Mouse (Mus musculus) forebrain, embryonic 10.5 days (tissue): ENCODE data around the gene Lgi1. TPM values are rescaled to one million over a fixed set of nuclear protein-coding genes. Genes with fewer than 3 reads are reported as not detected.
A peak's percentile ranks its signal among the peaks of the same experiment; 100 is the strongest.

Source experiments
- DNase-seq: peaks from one replicate; pipeline ENCODE4 v3.0.0-alpha.2; 2017; ENCODE audit warnings: low spot score; ENCODE audit errors: extremely low spot score
- H3K27ac ChIP-seq: fragments of 300-500 bp; sonication (generic); 2 replicates; pipeline ENCODE4 v1.5.1; 2016; ENCODE audit warnings: mild to moderate bottlenecking
- H3K27me3 ChIP-seq: fragments of 300-500 bp; sonication (generic); 2 replicates; pipeline ENCODE4 v1.6.1; 2016; ENCODE audit warnings: mild to moderate bottlenecking; ENCODE audit not compliant: poor library complexity, severe bottlenecking
- H3K36me3 ChIP-seq: fragments of 300-500 bp; sonication (generic); replicated peaks from 2 replicates; pipeline ENCODE4 v1.6.1; 2016; ENCODE audit warnings: mild to moderate bottlenecking, moderate library complexity
- H3K4me1 ChIP-seq: fragments of 300-500 bp; sonication (generic); 2 replicates; pipeline ENCODE4 v1.6.1; 2016
- H3K4me3 ChIP-seq: fragments of 300-500 bp; sonication (generic); 2 replicates; pipeline ENCODE4 v1.5.1; 2016; ENCODE audit warnings: mild to moderate bottlenecking, moderate library complexity
- H3K9me3 ChIP-seq: fragments of 300-500 bp; sonication (generic); 2 replicates; pipeline ENCODE4 v1.6.1; 2016; ENCODE audit warnings: mild to moderate bottlenecking, moderate library complexity
- WGBS: fragments of 180-500 bp; shearing (Covaris S2); methylation state at CpG from one replicate; pipeline ENCODE4 v1.1.7; 2016; 5-methylcytosine and 5-hydroxymethylcytosine counted together
- polyA plus RNA-seq: library from polyadenylated mRNA; unstranded; fragments of >200 nt; fragmentation: Nextera tagmentation; extraction: Ambion mirVana; gene quantifications from 2 replicates; pipeline ENCODE4 v1.2.1, GENCODE M21; 2016

Gene Lgi1
- polyA plus RNA-seq, 1 experiment from 2014 or later, result 0.63 TPM

DNA sequence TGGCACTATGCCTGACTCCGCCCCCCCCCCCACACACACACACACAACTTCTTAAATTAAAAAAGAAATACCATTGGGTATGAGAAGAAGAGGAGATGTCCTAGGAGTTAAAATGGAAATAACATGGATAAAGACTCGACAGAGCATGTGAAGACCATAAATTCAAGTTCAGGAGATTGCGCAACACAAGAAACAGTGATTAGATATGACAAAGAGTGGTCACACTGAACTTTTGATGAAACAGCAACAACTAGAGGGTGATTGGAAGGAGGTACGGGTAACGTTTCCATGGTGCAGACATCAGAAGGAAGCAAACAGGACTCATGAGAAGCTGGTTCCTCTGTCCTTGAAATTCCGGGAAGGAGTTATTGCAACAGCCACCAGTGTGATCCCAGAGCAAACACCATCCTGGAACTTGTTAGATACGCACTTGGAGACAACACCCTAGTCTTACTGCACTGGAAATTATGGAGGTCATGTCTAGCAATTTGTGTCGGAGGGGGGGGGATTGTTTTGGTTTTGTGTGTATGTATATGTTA, 22.0 kb upstream of the Lgi1 start:
- Histone ChIP-seq H3K9me3 (no peaks in the 10 kb centered on the region), H3K36me3 (no peaks in the 10 kb centered on the region), H3K4me3 (no peak overlapping the region), H3K4me1 (peaks cover 33% of the 10 kb centered on the region), H3K27me3 (no peaks in the 10 kb centered on the region), H3K27ac (no peak overlapping the region)
- DNase-seq, result no peak
- WGBS, result 91% methylated on average over 8 of the region's 8 CpGs

DNA sequence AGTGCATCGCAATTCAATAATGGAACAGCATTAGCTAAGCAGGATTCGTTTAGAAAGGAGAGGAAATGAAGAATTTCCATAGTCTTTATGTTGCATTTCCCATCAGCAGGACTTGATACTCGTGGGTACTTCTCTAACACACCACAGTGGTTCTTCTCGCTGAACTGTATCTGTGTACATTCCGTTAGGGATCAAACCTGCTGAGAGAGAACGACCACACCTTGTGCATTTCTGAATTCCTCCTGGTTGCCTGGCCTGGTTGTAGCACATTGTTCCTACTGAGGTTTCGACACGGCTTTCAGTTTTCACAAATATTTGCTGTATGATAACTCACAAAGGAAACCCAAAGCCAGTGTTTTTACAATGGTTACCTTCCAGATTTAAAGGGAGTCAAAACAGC, 19.6 kb upstream of the Lgi1 start:
- H3K27me3 ChIP-seq, result no peaks in the 10 kb centered on the region
- 77% methylated on average over 8 of the region's 8 CpGs for WGBS
- H3K4me3 ChIP-seq, result no peak overlapping the region
- no peaks in the 10 kb centered on the region for H3K9me3 ChIP-seq
- 0 out of 2 replicates have a peak overlapping the region, but pooled peaks have one; percentile 48 for H3K27ac ChIP-seq
- H3K4me1 ChIP-seq, result peaks cover 23% of the 10 kb centered on the region; the same call in 1 of the 2 replicates
- DNase-seq, result no peak
- no peaks in the 10 kb centered on the region for H3K36me3 ChIP-seq

DNA sequence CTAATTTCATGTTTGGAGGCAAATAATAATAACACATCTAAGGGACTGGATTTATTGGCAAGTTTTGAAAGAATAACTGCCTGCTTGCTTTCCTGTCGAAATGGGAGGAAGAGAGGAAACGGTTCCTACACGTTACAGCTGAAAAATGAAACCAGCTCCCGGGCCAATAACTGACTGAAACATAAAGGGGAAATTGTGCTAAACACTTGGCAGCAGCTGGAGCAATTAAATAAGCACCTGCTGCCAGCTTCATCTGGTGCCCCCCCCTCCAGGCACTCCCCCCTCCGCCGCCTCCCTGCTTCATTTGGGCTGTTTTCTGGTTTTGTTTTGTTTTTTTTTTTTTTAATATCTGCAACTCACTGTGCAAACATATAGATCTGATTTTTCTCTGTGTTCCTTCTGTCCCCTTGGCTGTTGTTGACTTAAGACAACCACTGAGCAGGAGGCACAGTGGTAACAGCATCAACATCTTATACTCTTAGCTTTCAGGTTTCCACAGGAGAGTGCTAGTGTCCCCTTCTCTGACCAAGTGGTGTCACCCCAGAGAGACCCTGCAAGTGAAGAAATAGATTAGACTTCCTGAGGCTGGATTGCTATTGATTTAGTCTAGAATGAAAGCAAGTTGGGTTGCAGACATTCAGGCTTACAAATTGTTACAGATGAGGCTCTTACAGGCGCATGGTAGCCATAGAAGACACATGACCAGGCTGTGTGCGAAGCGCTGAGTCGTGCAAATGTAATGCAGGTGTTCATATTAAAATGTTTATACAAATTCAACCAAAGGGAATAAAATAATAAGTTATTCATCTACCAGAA, 18.8 kb upstream of the Lgi1 start:
- 83% methylated on average over 10 of the region's 10 CpGs for WGBS
- H3K4me1 ChIP-seq, result peaks cover 23% of the 10 kb centered on the region; the same call in 1 of the 2 replicates
- no peaks in the 10 kb centered on the region for H3K27me3 ChIP-seq
- H3K27ac ChIP-seq, result 0 out of 2 replicates have a peak overlapping the region, but pooled peaks have one; percentile 31
- H3K36me3 ChIP-seq, result no peaks in the 10 kb centered on the region
- H3K9me3 ChIP-seq, result no peaks in the 10 kb centered on the region
- DNase-seq, result no peak
- no peak overlapping the region for H3K4me3 ChIP-seq

- Histone ChIP-seq H3K27ac (no peak overlapping the region), H3K27me3 (no peaks in the 10 kb centered on the region), H3K4me1 (peaks cover 23% of the 10 kb centered on the region; the same call in 1 of the 2 replicates), H3K4me3 (no peak overlapping the region), H3K9me3 (no peaks in the 10 kb centered on the region), H3K36me3 (no peaks in the 10 kb centered on the region)
- 74% methylated on average over 7 of the region's 7 CpGs for WGBS
- no peak for DNase-seq
Observed at GRCm38 (mm10) chr19:38246177-38246622, 18.1 kb upstream of the Lgi1 start.

DNA sequence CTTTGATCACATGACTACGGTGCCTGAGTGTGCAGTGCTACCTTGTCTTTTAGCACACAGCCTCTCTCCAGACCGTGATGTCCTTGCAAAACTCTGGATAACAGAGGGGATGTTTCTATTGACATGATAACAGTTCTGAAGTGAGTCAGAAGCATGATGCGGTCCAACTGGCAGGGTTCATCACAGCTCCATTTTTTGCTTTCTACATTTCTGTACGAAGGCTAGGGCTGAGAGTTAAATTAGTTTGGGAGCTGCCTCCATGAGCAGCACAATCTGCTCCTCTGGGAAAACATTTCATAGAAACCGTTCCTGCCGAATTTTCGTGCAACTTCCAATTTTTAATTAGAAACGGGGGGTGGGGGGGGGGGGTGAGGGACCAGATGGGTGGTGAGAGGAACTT, 14.7 kb upstream of the Lgi1 start:
- WGBS, result 83% methylated on average over 8 of the region's 8 CpGs
- no peak overlapping the region for H3K27ac ChIP-seq
- no peaks in the 10 kb centered on the region for H3K9me3 ChIP-seq
- H3K36me3 ChIP-seq, result no peaks in the 10 kb centered on the region
- no peak overlapping the region for H3K4me3 ChIP-seq
- H3K27me3 ChIP-seq, result no peaks in the 10 kb centered on the region
- H3K4me1 ChIP-seq, result peaks cover 28% of the 10 kb centered on the region
- no peak for DNase-seq

GRCm38 (mm10) chr19:38253796-38254195, 10.5 kb upstream of the Lgi1 start:
- DNase-seq, result no peak

DNA sequence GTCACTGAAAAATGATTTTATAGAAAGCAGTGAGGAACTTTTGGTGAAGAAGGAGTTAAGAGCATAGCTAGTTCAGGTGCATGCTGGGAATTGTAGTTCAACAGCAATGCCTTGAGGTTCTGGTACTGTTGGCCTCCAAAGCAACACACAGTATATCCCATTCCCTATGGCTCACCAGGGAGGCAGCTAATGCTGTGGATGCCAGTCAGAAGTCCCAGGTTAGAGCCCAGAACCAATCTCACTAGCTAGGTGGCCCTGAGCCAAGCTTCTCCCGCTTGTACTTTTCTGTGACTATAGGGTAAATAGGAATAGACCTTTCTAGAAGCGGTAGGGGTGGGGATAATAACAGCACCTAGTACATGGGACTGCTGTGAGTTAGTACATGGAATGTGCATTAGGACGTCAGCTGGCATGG, 5.7 kb upstream of the Lgi1 start:
- WGBS, result 83% methylated on average over 3 of the region's 3 CpGs
- no peak for DNase-seq
- Histone ChIP-seq H3K36me3 (no peaks in the 10 kb centered on the region), H3K27me3 (peaks cover 10% of the 10 kb centered on the region), H3K4me1 (peaks cover 28% of the 10 kb centered on the region), H3K27ac (no peak overlapping the region), H3K4me3 (no peak overlapping the region), H3K9me3 (no peaks in the 10 kb centered on the region)

More at GRCm38 (mm10) chr19:38253796-38254195, 10.5 kb upstream of the Lgi1 start:
- H3K36me3 ChIP-seq, result no peaks in the 10 kb centered on the region
- peaks cover 13% of the 10 kb centered on the region for H3K4me1 ChIP-seq
- H3K27ac ChIP-seq, result no peak overlapping the region
- no peak overlapping the region for H3K4me3 ChIP-seq
- no peaks in the 10 kb centered on the region for H3K9me3 ChIP-seq
- no peaks in the 10 kb centered on the region for H3K27me3 ChIP-seq
- WGBS, result 61% methylated on average over 6 of the region's 6 CpGs

GRCm38 (mm10) chr19:38259436-38259835, 4.9 kb upstream of the Lgi1 start:
- no peak overlapping the region for H3K4me3 ChIP-seq
- H3K27ac ChIP-seq, result no peak overlapping the region
- no peaks in the 10 kb centered on the region for H3K9me3 ChIP-seq
- no peak for DNase-seq
- H3K36me3 ChIP-seq, result no peaks in the 10 kb centered on the region
- peaks cover 31% of the 10 kb centered on the region for H3K4me1 ChIP-seq
- whole genome bisulfite sequencing, result 87% methylated on average over 3 of the region's 3 CpGs
- H3K27me3 ChIP-seq, result peaks cover 18% of the 10 kb centered on the region

DNA sequence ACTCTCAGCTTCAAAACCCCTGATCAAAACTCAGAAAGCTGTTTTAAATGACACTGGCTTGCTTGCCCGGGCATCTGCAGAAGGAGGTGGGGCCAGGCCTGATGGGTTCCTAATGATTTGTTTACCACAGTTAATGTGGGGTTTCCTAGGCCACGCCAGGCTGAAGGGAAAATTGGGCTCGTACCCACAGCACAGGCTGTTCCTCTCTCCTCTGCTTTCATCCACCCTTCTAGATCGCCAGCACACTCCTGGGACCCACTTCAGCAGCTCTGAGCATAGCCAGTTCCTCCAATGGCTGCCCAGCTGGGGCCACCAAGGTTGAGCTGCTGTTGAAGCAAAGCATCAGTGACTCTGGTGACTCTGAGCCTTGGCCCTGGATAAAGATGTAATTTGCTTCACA, 4.0 kb upstream of the Lgi1 start:
- no peak for DNase-seq
- peaks cover 26% of the 10 kb centered on the region for H3K27me3 ChIP-seq
- no peaks in the 10 kb centered on the region for H3K9me3 ChIP-seq
- no peak overlapping the region for H3K4me3 ChIP-seq
- no peak overlapping the region for H3K27ac ChIP-seq
- WGBS, result 65% methylated on average over 4 of the region's 4 CpGs
- H3K36me3 ChIP-seq, result no peaks in the 10 kb centered on the region
- H3K4me1 ChIP-seq, result peaks cover 36% of the 10 kb centered on the region

- Histone ChIP-seq H3K4me1 (peaks cover 32% of the 10 kb centered on the region), H3K36me3 (no peaks in the 10 kb centered on the region), H3K9me3 (no peaks in the 10 kb centered on the region), H3K27ac (no peak overlapping the region), H3K27me3 (peaks cover 34% of the 10 kb centered on the region), H3K4me3 (no peak overlapping the region)
- DNase-seq, result no peak
- WGBS, result 83% methylated on average over 5 of the region's 5 CpGs
Observed at GRCm38 (mm10) chr19:38261351-38261750, 3.0 kb upstream of the Lgi1 start.

DNA sequence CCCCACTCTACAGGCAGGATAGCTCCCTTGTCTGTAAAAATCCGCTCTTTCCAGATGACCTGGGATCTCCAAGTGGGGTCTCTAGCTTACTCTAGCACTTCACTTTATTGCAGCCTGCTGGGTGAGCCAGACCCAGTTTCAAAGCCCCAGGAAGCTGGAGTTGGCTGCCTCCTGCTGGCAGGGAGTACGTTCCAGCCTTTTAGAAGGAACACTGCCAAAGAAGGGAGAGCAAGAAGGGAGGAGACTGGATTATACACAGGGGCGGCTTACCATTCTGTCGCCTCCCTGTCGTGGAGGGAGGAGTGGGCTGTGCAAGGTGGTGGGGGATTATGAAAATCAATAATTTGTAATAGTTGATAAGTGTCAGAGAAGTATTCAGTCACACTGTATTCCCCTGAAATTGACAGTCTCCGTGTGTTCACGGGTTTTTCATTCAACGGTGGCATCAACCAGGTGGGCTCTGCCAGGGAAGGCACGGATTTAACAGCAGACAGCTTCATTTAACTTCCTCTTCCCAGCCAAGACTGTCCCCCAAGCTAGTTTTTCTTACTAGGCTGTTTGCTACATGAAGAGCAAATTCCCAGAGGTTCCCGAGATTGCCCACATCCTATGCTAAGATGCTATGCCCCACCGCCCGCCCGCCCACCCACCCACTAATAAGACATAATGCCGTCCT, 369 bp upstream of the Lgi1 start:
- WGBS, result 25% methylated on average over 14 of the region's 14 CpGs
- Histone ChIP-seq H3K4me3 (peak overlapping the region; percentile 33), H3K4me1 (peaks cover 31% of the 10 kb centered on the region), H3K27ac (no peak overlapping the region), H3K9me3 (no peaks in the 10 kb centered on the region), H3K27me3 (peaks cover 34% of the 10 kb centered on the region), H3K36me3 (no peaks in the 10 kb centered on the region)
- DNase-seq, result no peak

DNA sequence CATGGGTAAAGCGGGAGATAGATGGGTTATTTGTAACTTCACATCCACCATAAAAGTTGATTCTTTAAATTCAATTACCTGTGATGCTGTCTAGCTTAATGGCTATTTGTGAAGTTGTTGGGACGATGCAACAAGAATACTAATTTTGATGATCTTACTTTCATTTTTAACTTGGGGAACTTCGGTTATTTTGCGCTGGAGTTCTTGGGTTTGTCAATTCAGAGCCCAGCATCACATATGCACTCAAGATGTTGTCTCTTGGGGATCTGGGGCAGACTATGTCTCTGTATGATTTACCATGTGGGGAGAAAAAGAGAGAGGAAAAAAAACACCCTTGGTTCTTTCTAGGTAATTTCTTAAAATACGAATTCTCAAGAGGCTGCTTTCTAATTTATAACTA, 1.4 kb downstream of the Lgi1 start:
- 90% methylated on average over 5 of the region's 5 CpGs for WGBS
- H3K27ac ChIP-seq, result no peak overlapping the region
- DNase-seq, result no peak

DNA sequence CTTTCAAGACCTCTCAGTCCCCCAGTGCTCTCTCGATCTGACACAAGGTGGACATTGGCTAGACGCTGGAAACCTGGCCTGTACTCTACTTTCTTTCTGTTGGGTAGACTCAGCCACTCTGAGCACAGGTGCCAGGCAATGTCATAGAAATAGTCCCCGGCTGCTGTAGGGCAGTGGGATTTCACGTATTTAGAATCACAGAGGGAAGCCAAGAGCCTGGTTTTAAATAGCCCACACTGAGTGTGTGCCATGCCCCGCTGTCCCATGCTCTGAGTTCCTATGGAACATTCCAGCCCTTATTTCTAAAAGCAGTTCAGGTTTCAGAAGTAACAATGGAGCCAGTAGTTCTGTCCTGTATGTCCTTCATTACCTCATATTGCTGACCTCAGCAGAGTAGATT, 3.1 kb downstream of the Lgi1 start:
- 85% methylated on average over 5 of the region's 5 CpGs for WGBS

More for the DNA sequence above, 1.4 kb downstream of the Lgi1 start:
- no peaks in the 10 kb centered on the region for H3K36me3 ChIP-seq
- H3K4me3 ChIP-seq, result no peak overlapping the region
- no peaks in the 10 kb centered on the region for H3K9me3 ChIP-seq
- peaks cover 19% of the 10 kb centered on the region for H3K4me1 ChIP-seq
- peaks cover 34% of the 10 kb centered on the region for H3K27me3 ChIP-seq

More for the DNA sequence above, 3.1 kb downstream of the Lgi1 start:
- H3K9me3 ChIP-seq, result no peaks in the 10 kb centered on the region
- no peaks in the 10 kb centered on the region for H3K36me3 ChIP-seq
- no peak overlapping the region for H3K27ac ChIP-seq
- peaks cover 34% of the 10 kb centered on the region for H3K27me3 ChIP-seq
- DNase-seq, result no peak
- peaks cover 22% of the 10 kb centered on the region for H3K4me1 ChIP-seq
- H3K4me3 ChIP-seq, result no peak overlapping the region
